Mouse (Mus musculus) frontal cortex, adult (tissue): ENCODE data around the gene Serpinf2.

Experiments
- ATAC-seq: cut with Nextera tagmentation; 2 replicates; pipeline ENCODE4 v1.9.2; 2017; ENCODE audit warnings: mild to moderate bottlenecking, moderate library complexity, mixed read lengths; ENCODE audit not compliant: low TSS enrichment

Gene Serpinf2

GRCm38 (mm10) chr11:75439363-75439762 is at the start of gene Serpinf2:
TSS of gene Serpinf2 (minus strand) at chr11:75439591.
- ATAC-seq: no peak

GRCm38 (mm10) chr11:75487496-75487895 is 48.1 kb upstream of the Serpinf2 start:
- no peak for ATAC-seq

- ATAC-seq: peak; percentile 100
Observed at GRCm38 (mm10) chr11:75486601-75487285, 47.4 kb upstream of the Serpinf2 start, which contains the start of gene Prpf8. TSS of gene Prpf8 (plus strand) at chr11:75486816.

DNA sequence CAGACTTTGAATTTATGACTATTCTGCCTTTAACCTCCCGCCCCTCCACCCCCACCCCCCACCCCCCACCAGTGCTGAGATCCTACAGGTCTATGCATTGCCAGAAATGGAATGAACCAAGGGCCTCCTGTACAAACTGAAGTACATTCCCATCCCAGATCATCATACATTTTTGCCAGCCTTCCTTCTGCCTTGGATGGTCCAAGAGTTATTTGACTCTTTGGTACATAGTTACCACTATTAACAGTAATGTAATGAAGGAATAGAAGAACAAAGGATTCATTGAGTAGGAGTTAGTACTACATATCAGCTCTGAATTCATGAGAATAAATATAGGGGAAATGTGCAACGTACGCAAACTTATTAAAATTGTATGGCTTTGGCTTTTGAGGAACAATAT is 46.8 kb upstream of the Serpinf2 start:
- ATAC-seq: no peak

- ATAC-seq: no peak
Observed at GRCm38 (mm10) chr11:75473376-75473775, 34.0 kb upstream of the Serpinf2 start.

DNA sequence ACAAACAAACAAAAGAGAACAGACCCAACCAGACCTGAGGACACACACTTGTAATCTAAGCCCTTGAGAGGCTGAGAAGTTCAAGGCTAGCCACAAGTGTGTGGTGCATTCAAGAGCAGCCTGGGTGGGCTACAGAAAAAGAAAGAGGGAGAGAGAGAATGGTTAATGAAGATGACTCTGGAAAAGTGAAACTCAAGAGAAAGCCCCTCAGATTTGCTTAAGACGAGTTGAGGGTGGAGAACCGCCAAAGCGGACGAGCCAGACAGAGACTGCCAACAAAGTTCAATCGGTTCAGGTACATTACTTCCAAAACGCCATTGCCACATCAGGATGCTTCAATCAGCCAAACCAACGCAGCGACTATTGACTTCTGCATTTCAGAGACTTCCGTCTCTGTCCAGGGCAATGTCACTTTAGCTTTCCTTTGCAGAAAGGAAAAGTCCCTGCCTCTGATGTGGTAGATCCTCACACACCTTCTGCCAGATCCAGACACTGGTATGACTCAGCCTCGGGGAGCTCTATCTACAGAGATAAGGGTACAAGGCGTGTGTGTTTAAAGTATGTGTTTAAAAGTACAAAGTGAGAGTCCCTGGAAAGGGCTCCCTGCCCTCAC is 33.2 kb upstream of the Serpinf2 start:
- no peak for ATAC-seq

GRCm38 (mm10) chr11:75470675-75471074 is 31.3 kb upstream of the Serpinf2 start:
- ATAC-seq: no peak

DNA sequence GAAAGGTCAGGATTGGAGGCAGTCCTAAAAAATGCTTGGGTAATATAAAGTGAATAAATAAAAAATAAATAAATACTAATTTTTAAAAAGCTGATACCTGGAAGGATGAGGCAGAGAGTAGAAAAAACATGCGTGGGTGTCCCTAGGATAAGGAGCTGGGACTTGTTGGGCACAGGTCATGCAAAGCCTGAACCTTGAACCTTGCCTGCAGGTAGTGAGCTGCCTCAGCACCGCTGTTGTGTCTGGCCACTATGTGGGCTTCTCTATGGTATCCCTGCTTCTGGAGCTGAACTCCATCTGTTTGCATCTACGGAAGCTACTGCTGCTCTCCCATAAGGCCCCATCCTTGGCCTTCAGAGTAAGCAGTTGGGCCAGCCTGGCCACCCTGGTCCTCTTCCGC is 29.9 kb upstream of the Serpinf2 start:
- no peak for ATAC-seq

GRCm38 (mm10) chr11:75468410-75468809 is 29.0 kb upstream of the Serpinf2 start:
- peak; percentile 24; the same call in 1 of the 2 replicates for ATAC-seq

DNA sequence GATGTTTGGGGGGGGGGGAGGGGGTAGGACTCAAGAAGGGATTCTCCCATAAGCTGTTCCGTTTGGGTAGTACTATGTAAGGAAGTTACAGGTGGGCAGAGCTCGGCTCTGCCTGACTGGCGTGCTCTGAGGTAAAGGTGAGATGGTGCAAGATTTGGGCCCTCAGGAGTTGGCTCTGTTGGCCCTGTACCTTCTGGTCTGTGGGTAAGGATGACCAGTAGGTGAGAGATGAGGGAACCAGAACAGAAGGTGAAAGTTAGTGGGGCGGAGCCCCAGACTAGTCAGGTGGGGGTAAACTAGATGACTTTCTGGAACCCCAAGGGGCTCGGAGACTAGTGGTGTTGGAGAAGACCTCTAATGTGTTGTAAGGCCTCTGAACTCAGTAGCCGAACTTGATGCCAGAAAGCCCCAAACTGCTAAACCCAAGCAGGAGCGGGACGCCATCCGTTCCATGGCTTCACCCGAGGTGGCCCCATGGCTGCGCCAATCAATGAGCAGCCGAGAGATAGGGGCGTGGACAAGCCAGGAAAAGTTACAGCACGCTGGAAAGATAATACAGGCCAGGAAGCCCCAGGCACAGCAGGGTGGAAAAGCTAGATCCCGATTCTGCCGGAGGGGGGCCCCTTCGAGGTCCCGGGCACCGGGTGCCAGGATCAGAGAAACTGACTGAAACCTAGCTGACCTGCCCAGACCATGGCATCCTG is 28.3 kb upstream of the Serpinf2 start:
- ATAC-seq: peak; percentile 60; the same call in 1 of the 2 replicates

- no peak for ATAC-seq
Observed at GRCm38 (mm10) chr11:75466731-75467505, 27.5 kb upstream of the Serpinf2 start.

DNA sequence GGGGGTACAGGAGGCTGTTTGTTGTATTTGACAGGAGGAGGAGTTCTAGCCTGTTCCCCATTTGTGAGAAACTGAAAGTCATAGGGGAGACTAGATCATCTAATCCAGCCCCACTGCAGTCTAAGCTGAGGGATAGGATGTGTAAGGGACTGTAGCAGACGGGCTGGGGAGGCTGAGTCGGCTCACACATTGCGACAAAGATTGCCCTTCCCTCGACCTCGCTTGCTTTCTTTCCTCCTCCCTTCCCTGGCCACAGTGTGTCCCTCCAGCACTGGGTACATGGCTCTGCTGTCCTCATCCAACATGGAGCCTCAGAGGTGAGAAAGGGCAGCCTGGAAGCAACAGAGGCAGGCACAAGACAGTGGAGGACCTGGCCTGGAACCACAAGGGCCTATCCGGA is 25.7 kb upstream of the Serpinf2 start:
- ATAC-seq: no peak

- ATAC-seq: no peak
Observed at GRCm38 (mm10) chr11:75464417-75464816, 25.0 kb upstream of the Serpinf2 start.

GRCm38 (mm10) chr11:75463624-75464023 is 24.2 kb upstream of the Serpinf2 start:
- ATAC-seq: no peak

DNA sequence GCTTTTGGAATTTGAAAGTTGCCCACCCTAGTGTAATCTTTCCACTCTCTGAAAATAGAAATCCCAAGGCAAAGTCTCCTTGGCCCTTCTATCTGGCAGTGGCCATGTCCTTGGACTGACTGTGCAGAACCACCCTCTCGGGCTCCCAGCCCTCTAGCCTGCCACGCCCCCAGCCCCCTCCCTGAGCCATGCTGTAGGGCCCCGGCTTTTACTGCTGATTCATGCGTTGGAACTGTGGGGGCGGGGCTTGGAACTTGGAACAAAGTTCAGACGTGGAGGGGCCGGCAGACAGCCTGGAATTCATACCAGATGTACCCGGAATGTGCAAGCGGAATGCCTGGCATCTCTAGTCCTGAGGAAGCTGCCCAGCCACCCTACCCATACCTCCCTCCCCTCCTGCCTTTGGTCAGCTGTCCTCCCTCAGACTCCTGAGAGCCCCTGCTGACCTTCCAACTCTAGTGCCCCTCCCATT is 23.5 kb upstream of the Serpinf2 start:
- no peak for ATAC-seq

GRCm38 (mm10) chr11:75462253-75462783 is 22.9 kb upstream of the Serpinf2 start:
- no peak for ATAC-seq

DNA sequence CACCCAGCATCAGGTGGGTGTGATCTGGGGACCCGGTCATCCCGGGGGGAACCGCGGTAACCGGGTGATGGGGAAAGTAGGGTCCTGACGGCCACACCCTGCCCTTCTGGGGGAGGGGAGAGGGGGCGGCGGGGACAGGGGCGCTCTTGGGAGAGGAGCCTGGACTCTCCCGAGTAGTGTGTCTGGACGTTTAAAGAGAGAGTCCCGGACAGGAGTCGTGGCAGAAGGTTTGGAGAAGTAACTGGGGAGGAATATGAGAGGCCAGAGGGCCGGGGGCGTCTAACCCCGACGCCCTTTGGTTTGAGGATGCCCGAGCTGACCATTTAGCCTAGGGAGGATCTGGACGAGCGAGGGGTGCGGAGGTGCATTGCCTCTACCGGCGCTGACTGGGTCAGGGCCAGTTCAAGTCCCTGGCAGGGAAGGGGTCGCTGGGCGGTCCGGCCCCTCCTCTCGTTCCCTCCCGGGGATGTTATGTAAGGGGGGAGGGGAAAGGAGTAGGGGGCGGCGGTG is 22.4 kb upstream of the Serpinf2 start:
- no peak for ATAC-seq

DNA sequence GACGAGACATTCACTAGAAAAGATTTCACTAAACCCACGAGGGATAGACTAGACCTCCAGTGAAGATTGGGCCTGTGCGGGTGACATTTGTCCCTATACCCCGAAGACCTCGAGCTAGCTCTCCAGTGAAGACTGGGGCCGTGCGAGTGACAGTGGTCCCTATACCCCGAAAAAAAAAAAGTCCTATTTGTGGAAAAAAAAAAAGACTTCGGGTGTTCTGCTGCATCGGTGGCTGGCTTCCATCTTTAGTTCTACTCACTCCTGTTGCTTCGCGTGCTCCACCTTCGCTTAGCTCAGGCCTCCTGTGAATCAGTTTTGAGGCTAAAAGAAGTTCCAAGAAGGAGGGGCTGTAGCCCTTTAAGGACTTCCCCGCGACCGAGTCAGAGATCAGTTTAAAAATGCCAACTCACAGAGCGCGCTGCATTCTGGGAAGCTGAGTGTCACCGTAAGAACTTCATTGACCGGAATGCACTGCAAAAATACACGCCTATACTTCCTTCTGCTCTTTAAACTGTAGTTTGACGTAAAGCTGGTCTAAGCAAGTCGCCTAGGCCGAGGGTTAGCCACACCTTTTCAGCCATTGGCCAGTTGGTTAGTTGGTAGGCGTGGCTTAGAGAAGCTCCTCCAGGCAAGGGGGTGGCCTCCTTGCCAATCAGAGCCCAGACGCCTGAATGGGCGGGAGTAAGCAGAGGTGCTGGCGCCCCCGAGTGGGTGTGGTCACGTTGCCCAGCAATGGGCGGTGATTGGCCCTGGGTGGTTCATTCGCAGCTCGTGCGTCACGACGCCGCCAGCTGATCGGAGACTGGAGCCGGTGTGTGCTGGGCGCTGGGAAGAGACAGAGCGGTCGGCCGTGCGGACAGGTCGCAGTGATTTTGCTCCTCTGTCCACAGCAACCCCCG is 21.7 kb upstream of the Serpinf2 start, which contains the start of gene Tlcd2:
Gene Tlcd2, plus strand, starts transcription at position 872 of the 899 bp plus-strand sequence.
- peak; percentile 86 for ATAC-seq

GRCm38 (mm10) chr11:75460103-75460843 is 20.9 kb upstream of the Serpinf2 start:
- peak; percentile 62 for ATAC-seq

GRCm38 (mm10) chr11:75459751-75460102 is 20.3 kb upstream of the Serpinf2 start:
- ATAC-seq: no peak
